Mouse (Mus musculus) E14TG2a.4 (cell line): ENCODE results near the gene Atl1.

Experiments used
- H3K27me3 ChIP-seq: 2 replicates; pipeline ENCODE4 v1.6.1; 2014; ENCODE audit warnings: low read length, control low read depth; ENCODE audit not compliant: insufficient read depth
- H3K36me3 ChIP-seq: 2 replicates; pipeline ENCODE4 v1.6.1; 2014; ENCODE audit warnings: low read length, control low read depth; ENCODE audit not compliant: insufficient read depth
- H3K4me1 ChIP-seq: replicated peaks from 2 replicates; pipeline ENCODE4 v1.6.1; 2014; ENCODE audit warnings: low read depth, low read length, control low read depth
- H3K4me3 ChIP-seq: replicated peaks from 2 replicates; pipeline ENCODE4 v1.5.1; 2014; ENCODE audit warnings: mild to moderate bottlenecking, low read length
- H3K9me3 ChIP-seq: 2 replicates; pipeline ENCODE4 v1.6.1; 2014; ENCODE audit warnings: low read length, control low read depth
- CTCF ChIP-seq: conservative IDR thresholded peaks from 2 replicates; pipeline ENCODE4 v1.5.1; 2014; ENCODE audit warnings: low read length
- NANOG ChIP-seq: IDR thresholded peaks from 2 replicates; pipeline ENCODE4 v1.6.1; 2014; ENCODE audit warnings: borderline replicate concordance, low read length, mixed read lengths
- POU5F1 ChIP-seq: IDR thresholded peaks from 2 replicates; pipeline ENCODE4 v1.6.1; 2014; ENCODE audit warnings: low read length, borderline replicate concordance

Atl1 gene

DNA sequence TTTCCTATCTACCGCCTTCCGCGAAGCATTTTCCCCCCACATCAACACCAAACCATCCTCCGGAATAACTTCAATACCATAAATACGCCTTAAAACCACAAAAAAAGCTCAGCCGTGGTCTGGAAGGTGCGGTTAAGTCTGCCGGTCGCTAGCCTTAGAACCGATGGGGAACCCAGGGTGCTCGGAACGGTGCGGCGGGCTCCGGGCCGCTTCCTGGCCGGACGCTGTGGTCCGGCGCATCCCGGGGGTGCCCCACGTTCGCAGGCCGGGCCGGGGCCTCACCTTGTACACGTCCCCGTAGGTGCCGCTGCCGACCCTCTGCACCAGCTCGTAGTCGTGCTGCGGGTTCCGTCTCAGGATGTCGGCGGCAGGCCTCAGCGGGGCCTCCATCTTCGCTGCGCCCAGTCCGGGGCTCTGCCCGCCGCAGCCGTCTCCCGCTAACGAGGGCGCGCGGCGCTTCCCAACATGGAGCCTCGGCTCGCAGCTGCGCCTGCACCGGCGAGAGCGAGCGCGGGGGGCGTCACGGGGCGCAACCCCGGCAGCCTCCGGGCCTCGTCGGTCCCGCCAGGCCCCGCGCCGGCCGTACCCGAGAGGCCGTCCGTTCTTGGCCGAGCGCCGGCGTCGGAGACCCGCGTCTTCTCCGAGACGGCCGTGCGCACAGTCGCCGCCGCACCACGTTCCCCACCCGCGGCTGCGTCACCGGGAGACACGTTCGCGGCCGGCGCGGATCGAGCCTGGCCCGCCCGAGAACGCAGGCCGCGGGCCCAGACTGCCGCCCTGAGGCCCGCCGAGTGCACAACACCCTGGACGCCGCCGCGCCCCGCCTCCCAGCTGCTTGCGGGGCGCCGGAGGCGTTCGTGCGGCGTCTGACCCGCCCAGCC is at the start of gene Atl1, which contains the start of gene Map4k5:
TSS of gene Atl1 (plus strand) at position 244 of the 881 bp plus-strand sequence.
TSS of gene Map4k5 (minus strand) at position 830 of the 881 bp plus-strand sequence.
- H3K27me3 ChIP-seq: no peaks in the 10 kb centered on the region
- TF ChIP-seq POU5F1: no peak
- H3K36me3 ChIP-seq: no peaks in the 10 kb centered on the region
- H3K4me3 ChIP-seq: peak within 1 kb of the TSS; percentile 91
- no peaks in the 10 kb centered on the region for H3K9me3 ChIP-seq
- H3K4me1 ChIP-seq: peaks cover 38% of the 10 kb centered on the region

DNA sequence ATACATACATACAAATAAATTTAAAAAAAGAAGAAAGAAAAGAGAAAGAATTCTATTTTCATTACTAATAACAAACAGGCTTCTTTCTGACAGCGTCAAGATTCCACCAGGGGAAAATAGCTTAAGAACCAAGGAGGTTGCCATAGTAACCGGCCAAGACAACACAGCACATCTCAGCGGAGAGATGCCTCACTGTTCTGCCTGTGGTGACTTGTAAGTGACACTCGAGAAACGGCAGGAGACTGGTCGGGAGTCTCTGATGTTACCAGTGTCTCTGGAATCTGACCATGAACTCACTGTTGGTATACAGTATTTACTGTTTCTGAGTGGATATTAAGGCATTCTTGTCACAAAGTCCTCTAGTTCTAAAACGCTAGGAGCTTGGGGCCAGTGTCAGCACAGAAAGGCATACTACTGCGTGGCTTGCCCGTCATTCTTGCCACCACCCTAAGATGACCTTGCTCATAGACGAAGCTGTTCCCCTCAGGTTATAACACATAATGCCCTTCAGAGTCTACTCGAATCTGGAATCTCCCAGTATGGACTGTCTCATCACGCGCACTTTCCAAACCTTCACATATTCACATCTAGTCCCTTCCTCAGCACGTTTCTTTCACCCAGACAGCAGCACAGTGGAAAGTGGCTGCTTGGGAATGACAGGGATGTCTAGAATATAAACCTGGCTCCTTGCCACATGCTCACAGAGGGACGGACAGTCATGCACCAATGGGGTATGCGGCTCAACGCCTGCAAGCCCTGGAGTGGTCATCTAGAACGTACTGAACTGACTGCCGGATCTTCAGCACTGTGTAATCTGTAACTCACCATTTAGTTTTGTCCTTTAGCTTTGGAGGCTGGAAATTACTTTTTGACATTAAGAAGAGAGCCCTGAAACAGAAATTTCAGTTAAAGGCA is 48.6 kb upstream of the Atl1 start:
- no peak overlapping the region for H3K4me3 ChIP-seq
- H3K9me3 ChIP-seq: no peaks in the 10 kb centered on the region
- H3K4me1 ChIP-seq: no peaks in the 10 kb centered on the region
- no peaks in the 10 kb centered on the region for H3K27me3 ChIP-seq
- TF ChIP-seq CTCF (no peak), NANOG (no peak), POU5F1 (no peak)
- H3K36me3 ChIP-seq: peaks cover 36% of the 10 kb centered on the region

DNA sequence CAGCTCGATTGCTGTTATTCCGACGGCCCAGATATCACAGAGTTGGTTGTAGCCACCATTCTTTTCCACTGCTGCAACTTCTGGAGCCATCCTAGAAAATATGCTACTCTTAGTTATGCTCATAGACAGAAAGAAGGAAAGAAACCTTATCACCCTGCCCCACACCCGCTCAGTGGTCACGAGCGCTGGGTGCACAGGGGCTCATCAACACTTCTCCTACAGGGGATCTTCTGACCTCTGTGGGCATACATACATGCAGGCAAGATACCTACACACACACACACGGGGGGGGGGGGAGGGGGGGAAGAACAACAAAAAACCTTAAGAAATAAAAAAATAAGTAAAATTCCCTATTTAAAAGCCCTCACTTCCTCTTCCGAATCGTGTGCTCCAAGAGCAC is 46.7 kb upstream of the Atl1 start:
- Histone ChIP-seq H3K36me3 (peaks cover 38% of the 10 kb centered on the region), H3K27me3 (no peaks in the 10 kb centered on the region), H3K4me1 (no peaks in the 10 kb centered on the region), H3K9me3 (no peaks in the 10 kb centered on the region), H3K4me3 (no peak overlapping the region)
- TF ChIP-seq POU5F1 (no peak), NANOG (no peak), CTCF (no peak)

DNA sequence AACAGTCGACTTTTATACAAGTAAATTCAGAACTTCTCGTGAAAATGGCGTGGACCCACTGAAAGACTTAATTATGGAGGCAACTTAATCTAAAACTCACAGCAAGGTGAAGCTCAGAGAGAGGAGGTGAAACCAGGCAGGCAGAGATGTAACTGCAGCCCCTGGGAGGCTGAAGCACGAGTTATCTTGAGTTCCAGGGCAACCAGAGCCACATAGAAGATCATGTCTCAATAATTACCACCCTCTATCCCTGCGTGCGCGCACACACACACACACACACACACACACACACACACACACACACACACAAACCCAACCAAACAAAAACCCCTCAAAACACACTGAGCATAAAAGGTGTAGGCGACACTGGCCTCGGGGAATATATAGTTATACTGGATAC is 45.9 kb upstream of the Atl1 start:
- TF ChIP-seq POU5F1: no peak
- no peak for TF ChIP-seq CTCF
- no peak for TF ChIP-seq NANOG
- Histone ChIP-seq H3K4me3 (no peak overlapping the region), H3K27me3 (no peaks in the 10 kb centered on the region), H3K9me3 (no peaks in the 10 kb centered on the region), H3K36me3 (peaks cover 34% of the 10 kb centered on the region), H3K4me1 (no peaks in the 10 kb centered on the region)

DNA sequence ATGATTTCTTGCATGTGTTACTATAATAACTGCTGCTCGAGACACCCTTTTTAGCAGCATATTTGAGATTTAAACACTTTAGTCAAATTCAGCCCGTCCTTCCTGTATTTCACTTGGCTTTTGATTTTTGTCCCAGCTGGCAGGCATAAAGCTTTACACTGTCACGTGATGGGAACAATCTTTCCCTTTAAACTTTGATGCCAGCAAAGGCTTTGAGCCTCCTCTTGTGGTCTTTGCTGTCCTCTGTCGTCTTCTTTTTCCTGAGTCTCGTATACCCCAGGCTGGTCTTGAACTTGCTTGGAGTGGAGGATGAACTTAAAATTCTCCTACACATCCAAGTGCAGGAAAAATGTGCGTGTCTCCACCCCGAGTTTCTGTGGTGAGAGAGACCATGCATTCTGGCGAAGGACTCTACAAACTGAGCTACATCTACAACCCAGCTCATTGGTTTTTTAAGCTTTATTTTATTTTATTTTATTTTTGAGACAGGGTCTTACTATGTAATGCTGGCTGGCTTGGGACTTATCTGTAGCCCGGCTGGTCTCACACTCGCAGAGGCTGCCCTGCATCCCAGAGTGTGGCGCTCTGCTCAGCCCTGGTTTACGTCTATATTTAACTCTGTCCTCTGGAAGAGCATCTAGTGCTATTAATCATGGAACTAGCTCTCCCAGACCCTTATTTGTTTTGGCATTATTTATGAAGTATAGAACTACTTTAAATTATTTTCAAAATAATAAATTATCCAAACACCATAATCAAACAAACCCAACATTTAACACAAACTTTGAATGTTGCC is 44.1 kb upstream of the Atl1 start:
- Histone ChIP-seq H3K4me1 (peaks cover 5% of the 10 kb centered on the region), H3K27me3 (no peaks in the 10 kb centered on the region), H3K36me3 (peaks cover 40% of the 10 kb centered on the region), H3K4me3 (no peak overlapping the region), H3K9me3 (no peaks in the 10 kb centered on the region)
- TF ChIP-seq CTCF (no peak), POU5F1 (no peak), NANOG (no peak)

DNA sequence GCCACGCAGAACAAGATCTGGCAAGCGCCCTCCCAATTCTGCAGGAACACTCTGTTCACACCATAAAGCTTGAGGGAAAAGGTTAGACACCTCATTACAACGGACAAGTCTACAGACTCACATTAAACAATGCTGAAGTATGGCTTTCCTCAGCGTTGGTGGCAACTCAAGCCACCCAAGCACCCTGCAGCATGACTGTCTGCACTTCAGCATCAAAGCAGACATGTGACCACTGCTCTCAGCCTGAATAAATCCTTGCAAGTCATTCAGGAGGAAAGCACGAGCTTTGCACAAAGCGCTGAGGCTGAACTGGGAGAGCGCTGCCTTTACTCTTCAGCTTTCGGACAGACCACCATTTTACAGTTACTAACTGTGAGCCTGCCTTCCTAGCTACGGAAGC is 40.1 kb upstream of the Atl1 start:
- TF ChIP-seq NANOG (no peak), CTCF (no peak), POU5F1 (no peak)
- H3K36me3 ChIP-seq: peaks cover 28% of the 10 kb centered on the region
- peaks cover 8% of the 10 kb centered on the region for H3K4me1 ChIP-seq
- no peaks in the 10 kb centered on the region for H3K27me3 ChIP-seq
- no peak overlapping the region for H3K4me3 ChIP-seq
- no peaks in the 10 kb centered on the region for H3K9me3 ChIP-seq

DNA sequence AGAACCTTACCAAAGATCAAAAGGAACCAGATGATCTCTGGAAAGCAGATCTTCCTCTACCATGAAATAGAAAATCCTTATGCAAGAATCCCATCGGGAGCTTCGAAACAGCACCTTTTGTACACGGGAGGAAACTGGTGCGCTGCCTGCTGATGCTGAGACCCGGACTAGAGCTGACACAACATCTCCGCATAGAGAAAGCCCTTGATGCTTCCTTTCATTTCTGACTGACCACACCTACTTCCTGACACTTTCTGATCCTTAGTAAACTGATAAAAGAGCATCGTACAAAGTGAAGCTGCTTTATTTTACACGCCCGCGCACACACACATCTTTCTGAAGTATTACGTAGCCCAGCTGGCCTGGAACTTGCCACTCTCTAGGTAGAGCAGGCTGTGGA is 39.0 kb upstream of the Atl1 start:
- no peaks in the 10 kb centered on the region for H3K27me3 ChIP-seq
- TF ChIP-seq NANOG (no peak), CTCF (no peak)

DNA sequence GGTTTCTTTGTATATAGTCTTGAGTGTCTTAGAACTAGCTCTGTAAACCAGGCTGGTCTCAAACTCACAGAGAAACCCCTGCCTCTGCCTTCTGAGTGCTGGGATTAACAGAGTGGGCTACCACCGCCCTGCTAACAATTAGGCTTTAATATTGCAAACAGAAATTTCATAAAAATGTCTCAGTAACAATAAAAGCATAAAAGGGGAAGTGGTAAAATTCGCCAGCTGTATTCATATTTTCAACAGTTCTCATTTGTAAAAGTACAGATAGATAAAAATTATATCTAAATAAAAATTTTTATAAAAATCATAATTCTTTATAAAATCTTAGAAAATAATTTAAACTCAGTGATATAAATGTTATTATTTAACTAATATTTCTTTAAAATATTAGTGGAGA is 38.5 kb upstream of the Atl1 start:
- Histone ChIP-seq H3K9me3 (no peaks in the 10 kb centered on the region), H3K4me3 (no peak overlapping the region), H3K4me1 (peaks cover 8% of the 10 kb centered on the region), H3K27me3 (no peaks in the 10 kb centered on the region), H3K36me3 (peaks cover 21% of the 10 kb centered on the region)
- TF ChIP-seq CTCF: no peak
- no peak for TF ChIP-seq NANOG
- no peak for TF ChIP-seq POU5F1

More for the DNA sequence above, 39.0 kb upstream of the Atl1 start:
- no peaks in the 10 kb centered on the region for H3K9me3 ChIP-seq
- peaks cover 24% of the 10 kb centered on the region for H3K36me3 ChIP-seq
- no peak overlapping the region for H3K4me3 ChIP-seq
- H3K4me1 ChIP-seq: peaks cover 8% of the 10 kb centered on the region
